Mouse (Mus musculus): Measurements from ENCODE around the gene Map1b.

Gene Map1b

GRCm38 (mm10) chr13:99516448-99516881, at the start of gene Map1b:
Gene Map1b (minus strand): TSS chr13:99516540.
- peak; percentile 74 for DNase-seq (ENCODE audit: low spot score)

DNA sequence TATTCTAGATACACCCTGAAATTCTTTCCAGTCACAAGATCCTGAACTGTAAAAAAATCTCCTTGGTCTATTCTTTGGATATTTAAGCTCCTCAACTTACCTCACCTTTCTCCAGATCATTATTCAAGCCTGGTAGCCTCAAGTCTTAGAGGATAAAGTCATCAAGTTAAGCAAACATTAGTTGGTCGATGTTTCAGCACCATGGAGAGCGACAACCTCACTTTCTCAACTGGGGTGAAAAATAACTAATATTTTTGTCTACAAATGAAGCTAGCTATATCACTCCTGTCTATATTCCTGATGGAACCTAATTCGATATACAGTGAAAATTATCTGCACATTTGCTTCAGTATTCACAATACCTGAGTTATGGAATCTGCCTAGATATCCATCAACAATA, 48.0 kb upstream of the Map1b start:
- DNase-seq (ENCODE audit: low spot score), result no peak

DNA sequence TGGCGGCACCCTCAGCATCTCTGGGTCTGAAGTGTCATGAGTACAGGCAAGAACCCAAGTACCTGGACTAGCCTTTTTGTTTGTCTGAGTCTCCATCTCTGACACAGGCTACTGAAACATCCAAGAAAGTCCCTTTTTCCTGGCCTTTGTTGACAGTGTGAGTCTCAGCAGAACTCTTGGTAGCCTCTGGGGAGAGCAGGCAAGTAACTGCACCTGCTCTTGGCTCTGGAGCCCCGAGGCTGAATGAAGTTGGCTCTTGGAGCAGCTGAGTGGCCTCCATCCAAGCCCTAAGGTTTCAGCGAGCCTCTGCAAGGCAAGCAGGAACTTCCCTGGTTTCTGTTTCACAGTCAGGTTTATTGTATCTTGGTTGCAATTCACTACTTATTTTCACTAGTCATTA, 46.7 kb upstream of the Map1b start:
- no peak for DNase-seq (ENCODE audit: low spot score)

DNA sequence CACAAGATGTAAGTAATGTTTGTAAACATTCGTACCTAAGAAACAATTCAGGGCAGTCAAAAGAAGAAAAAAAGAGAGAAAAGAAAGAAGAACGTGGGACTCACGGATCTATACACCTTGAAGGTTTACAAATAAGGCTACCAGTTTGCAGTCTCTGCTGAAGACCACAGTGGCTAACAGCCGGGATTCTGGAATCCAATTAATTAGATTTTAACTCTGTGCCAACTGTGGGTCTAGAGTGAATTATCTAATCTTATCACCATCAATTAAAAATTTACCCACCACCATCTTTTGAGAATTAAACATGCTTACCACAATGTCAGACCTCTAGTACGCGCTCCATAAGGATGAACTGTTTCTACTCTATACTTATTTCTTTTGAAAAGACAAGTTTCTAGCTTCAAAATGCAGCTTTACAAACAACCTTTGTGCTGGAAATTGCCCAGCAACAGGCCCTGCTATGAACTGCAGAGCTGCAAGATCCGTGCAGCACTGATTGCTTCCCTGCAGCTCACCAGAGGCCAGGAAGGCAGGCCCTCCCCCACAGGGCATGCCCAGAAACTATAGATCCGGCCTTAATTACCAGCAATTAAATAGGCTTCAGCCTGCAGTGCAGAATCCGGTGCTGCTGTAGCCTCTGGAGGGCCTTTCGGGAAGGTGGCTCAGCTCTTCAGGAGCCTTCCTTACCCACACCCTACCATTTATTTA, 45.7 kb upstream of the Map1b start:
- DNase-seq (ENCODE audit: low spot score), result no peak

DNA sequence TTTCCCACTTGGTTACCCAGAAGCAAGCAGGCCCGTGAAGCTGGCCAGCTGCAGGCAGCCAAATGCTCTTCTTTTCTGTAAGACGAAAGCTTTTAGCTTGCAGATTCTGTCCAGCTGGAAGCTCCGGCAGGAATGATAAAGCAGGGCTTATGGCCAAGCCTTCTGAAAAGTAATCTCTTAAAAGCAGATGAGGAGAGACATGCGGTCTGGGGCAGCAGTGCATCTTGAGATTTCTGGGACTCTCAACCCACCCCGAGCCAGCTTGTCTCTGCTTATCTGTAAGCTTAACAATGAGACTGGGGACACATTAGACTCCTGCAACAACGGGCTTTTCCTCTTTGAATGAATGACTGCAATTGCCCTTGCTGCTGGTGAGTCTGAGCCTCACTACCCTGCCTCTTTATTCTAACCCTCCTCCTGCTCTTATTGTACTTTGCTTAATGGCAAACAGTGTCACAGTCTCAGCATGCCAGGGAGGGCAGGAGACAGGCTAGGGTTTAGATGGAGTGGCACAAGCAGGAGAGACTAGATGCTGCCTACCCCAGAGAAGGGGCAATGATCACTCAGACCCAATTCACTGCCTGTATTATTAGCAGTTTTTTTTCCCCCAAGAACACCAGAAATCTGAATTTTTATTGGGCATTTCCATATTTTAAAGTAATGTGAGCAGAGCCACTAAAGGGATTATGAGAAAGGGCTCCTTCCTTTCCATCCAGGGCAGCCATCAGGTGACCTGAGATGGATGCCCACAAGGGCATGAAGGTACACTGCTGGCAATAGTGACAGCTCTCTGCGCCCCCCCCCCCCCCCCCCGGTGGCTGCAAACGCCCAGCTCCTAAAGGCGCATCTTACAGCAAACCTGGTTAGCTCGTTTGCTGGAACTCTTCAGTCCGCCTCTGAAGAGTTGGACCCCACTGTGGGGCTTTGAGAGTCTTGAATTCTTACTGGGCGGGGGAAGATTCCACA, 44.6 kb upstream of the Map1b start:
- DNase-seq (ENCODE audit: low spot score), result no peak

GRCm38 (mm10) chr13:99558216-99558906, 42.0 kb upstream of the Map1b start:
- no peak for DNase-seq (ENCODE audit: low spot score)

- DNase-seq (ENCODE audit: low spot score), result no peak
Measured at GRCm38 (mm10) chr13:99557813-99558212, 41.5 kb upstream of the Map1b start.

GRCm38 (mm10) chr13:99557331-99557730, 41.0 kb upstream of the Map1b start:
- no peak for DNase-seq (ENCODE audit: low spot score)

GRCm38 (mm10) chr13:99554960-99555359, 38.6 kb upstream of the Map1b start:
- DNase-seq (ENCODE audit: low spot score), result no peak

- DNase-seq (ENCODE audit: low spot score), result no peak
Measured at GRCm38 (mm10) chr13:99554466-99554865, 38.1 kb upstream of the Map1b start.

- DNase-seq (ENCODE audit: low spot score), result no peak
Measured at GRCm38 (mm10) chr13:99552381-99552780, 36.0 kb upstream of the Map1b start.

DNA sequence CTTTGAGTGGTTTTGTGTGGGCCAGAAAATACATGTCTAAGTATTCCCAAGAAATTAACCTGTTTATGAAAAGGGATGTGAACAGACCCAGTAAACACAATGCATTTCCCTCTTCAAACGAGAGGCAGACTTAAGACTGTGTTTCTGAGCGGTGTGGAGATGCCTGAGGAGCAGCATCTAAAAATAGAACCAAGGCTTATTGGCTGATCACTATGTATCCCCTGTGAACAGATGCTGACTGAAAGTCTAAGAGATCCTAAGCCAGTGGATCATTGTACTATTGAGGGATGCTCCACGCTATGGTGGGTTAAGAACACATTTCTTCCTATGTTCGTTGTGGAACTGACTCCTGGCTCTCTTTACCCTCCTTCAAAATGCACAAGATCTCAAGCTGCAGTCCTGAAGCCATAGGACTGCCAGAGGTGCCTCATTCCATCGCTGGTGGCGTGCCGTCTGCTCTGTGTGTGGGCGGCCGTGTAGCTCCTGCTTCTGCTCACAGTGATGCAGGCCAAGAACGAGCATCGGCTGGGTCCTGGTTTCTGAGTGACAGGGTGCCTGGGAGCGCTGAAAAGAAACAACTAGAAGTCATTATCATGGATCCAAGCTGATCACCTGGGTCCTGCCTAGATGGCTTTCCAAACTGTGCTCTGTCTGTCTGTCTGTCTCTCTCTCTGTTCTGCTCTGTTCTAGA, 34.5 kb upstream of the Map1b start:
- no peak for DNase-seq (ENCODE audit: low spot score)

DNA sequence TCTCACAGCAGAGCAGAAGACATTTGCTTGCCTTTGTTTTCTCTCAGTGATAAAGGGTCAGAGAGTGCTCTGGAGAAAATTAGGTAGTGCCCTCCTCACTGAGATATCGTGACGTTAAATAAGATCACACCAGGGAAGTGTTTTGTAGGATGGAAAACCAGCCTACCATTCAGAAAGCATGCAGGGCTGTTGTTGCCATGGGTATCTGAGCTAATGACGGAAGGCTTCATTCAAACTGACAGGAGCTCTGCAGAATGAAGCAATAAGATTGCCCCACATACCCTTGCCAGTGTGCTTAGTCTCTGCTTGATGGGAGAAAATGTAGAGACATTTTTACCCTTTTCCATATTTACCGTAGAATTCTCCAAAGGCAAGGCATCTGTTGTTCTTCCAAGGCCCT, 33.7 kb upstream of the Map1b start:
- DNase-seq (ENCODE audit: low spot score), result no peak

DNA sequence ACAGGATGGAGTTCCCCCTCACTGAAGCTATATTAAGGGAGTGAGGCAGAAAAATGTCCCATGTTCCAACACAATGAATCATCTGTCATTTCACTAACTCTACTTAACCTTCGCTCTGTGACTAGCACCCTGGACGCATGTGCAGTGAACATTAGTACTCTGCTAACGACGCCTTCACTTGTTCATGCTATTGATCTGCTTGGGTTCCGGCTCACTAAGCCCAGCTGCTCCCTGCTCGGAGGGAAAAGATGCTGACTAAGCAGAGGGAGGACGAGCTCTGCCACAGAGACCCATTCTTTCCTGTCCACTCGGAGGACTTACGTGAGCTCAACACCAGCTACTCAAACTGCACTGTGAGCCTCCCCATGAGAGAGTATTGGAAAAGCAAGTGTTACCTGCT, 33.2 kb upstream of the Map1b start:
- DNase-seq (ENCODE audit: low spot score), result no peak

DNA sequence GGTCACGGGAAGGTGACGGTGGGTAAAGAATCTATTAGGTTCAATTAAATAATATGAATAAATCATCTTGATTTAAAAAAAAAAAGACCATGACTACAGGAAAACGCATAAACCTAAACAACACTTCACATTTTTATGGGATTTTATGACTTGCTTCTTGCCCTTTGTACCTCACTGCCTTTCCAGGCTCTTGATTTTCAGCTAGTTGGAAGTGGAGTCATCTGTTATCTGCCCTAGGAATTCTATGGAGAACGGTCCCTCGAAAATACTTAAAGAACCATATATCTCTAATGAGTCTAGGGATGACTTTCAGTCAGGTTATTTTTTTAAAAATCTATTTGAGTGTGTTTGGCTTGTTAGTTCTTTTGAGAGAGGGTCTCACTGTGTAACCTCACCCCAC, 30.5 kb upstream of the Map1b start:
- no peak for DNase-seq (ENCODE audit: low spot score)

DNA sequence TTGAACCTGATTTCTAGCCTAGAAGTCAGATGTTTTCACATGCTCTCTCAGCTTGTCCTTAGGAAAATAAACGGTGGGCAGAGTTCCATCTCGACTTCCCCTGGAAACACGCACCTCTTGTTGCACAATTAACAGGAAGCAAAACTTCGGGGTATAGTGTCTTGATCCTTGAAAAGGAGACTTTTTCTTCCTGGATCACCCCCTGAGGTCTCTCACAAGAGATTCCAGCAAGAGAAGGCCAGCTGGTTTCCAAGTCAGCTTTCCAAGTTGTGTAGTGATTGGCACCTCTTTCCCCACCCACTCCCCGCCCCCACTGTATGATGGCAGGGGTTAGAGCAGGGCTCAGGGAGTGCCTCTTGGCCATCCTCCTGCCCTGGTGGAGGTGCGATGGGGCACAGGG, 28.9 kb upstream of the Map1b start:
- DNase-seq (ENCODE audit: low spot score), result no peak

DNA sequence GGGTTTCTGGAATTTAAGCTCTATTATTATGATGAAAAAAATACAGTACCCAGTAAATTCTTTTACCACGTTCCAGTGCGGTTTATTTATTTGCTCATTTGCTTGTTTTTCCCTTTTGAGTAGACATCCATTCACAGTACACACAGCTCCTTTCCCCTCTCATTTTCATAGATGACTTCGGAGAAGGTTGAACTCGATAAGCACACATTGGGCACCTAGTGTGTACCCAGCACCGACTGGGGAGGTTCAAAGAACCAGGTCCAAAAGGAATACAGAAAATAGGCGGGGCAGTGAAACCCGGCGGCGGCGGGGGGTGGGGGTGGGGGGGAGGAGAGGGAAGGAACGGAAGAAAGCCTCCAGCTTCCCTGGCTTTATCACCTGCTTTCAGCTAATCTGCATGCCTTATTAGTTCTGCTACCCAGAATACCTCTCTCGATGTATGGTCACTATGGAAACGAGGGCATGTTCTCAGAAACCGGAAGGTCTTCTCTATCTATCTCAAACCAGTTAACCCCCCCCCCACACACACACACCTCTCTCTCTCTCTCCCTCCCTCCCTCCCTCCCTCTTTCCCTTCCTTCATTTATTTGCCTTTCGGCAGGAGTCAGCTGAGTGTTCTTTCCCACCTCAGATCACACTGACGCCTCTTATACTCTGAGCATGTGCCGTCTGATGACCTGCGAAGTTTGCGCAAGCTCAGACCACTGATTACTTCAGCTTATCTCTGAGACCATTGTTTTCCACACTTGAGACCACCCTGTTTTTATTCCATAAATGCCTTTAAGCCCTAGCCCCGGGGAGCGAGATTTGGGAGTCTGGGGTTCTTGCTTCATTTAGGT, 25.3 kb upstream of the Map1b start:
- DNase-seq (ENCODE audit: low spot score), result no peak

GRCm38 (mm10) chr13:99539288-99539687, 22.9 kb upstream of the Map1b start:
- DNase-seq (ENCODE audit: low spot score), result no peak

- no peak for DNase-seq (ENCODE audit: low spot score)
Measured at GRCm38 (mm10) chr13:99538851-99539250, 22.5 kb upstream of the Map1b start.

DNA sequence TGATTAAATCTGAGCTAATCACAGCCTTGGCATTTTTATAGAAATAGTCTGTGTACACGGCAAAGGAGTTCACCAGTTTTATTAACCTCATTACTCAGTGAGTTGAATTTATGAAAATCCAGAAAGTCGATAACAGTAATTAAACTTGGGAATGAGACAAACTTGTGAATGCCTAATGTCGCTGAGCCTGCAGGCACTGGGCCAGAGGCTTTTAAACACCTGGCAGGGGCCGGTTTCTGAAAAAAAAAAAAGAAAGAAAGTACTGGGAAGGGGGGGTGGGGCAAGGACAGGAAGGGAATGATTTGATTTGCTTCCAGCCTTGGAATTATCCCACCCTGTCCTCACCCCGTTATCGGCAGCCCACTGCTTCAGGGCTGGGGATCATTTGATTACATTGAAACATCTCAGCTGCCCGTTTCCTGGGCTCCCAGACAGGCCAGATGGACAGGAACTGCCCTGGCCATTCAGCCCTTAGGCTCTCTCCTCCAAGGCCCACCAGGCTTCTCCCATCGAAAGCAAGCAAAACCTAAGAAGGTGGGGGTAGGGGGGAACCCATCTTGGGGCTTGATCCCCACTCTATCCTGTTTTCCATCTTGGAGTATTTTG, 21.7 kb upstream of the Map1b start:
- no peak for DNase-seq (ENCODE audit: low spot score)

GRCm38 (mm10) chr13:99528456-99528855, 12.1 kb upstream of the Map1b start:
- no peak for DNase-seq (ENCODE audit: low spot score)

Data from testis, postnatal 14 days (tissue).